Mouse (Mus musculus) retina, postnatal 7 days (tissue): ENCODE measurements around the gene Oscar.
"Not testable (repeated sequence)": the region's sequence is repeated elsewhere in the genome, so short reads cannot be mapped to it uniquely, and the experiment has no call there.

Source experiments
- DNase-seq: peaks from one replicate; pipeline ENCODE4 v3.0.0-alpha.2; 2012; ENCODE audit warnings: low read depth, low spot score

The Oscar gene

DNA sequence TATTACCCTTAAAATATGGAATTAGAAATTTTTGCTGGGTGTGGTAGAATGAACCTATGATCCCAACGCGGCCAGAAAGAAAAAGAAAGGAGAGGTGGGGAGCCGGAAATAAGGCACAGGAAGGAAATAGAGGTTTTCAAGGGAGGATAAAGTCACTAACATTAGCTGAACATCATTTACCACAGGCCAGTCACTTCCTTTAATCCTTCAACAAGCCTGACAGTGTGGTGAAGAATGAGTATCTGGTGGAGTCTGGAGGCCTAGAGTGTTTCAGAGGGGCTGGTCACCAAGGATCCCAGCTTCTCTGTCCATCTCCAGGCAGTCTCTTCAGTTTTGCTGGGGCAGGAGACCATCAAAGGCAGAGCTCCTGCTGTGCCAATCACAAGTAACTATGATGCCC lies 5.5 kb downstream of the Oscar start:
- DNase-seq, result no peak

DNA sequence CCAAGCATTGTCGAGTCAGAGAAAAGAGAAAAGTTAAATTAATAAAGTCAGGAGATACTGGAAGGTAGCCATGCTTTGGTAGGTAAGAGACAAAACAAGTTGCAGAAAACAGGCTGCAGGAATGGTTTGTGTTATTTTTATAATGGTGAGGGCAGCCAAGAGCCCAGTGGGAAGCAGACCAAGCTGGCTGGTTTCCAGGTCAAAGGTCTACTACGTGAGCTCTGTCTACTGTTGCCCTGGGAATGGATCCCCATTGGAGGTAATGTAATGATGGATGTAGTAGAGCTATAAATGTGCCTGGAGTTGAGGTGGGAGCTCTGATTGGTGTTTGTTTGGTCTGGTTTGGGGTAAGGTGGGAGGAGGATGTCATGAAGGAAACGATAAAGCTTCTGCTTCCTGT lies 6.9 kb downstream of the Oscar start:
- DNase-seq, result no peak

DNA sequence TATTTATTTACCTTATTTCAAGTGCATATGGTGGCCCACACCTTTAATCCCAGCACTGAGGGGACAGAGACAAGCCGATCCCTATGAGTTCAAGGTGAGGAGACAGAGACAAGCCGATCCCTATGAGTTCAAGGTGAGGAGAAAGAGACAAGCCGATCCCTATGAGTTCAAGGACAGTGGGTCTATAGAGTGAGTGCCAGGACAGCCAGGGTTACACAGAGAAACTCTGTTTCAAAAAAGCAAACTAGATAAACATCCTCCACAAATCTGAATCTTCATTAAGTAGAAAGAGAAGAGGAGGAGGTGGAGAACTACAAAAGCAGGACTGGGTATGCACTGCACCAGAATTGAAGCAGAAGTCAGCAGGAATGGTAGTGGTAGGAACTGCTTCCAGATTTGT lies 7.3 kb downstream of the Oscar start:
- no peak for DNase-seq

DNA sequence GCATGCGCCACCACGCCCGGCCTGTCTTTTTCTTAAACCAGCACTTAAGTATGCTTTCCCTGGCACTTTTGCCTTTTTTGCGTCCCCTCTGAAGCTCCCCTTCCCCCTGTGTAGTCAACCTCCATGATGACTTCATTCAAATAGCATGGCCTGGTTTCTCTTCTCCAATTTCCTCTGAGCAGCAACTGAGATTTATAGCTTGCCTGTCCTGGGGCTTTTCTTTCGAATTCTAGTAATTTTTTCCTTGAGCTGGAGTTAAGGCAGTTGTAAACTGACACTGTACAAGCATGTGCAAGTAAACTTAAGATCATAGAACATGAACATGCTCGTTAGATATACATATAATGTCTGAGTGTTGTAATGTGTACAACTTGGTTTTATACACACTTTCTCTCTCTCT lies 8.6 kb downstream of the Oscar start:
- no peak for DNase-seq

DNA sequence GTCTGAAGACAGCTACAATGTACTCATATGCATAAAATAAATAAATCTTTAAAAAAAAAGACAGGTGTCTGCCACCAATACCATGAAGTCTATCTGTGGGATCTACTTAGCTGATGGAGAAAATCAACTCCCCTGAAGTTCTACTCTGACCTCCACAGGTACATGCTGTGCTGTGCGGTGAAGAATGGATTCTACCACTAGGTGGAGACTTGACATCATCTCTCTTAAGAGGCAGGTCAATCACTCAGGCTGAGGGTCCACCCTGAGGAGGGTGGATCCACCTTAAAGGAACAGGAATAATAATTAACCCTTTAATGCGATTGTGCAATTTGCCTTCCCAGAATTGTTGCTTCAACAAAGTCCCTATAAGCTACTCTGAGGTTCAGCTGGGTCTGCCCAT lies 9.2 kb downstream of the Oscar start:
- peak; percentile 20 for DNase-seq

DNA sequence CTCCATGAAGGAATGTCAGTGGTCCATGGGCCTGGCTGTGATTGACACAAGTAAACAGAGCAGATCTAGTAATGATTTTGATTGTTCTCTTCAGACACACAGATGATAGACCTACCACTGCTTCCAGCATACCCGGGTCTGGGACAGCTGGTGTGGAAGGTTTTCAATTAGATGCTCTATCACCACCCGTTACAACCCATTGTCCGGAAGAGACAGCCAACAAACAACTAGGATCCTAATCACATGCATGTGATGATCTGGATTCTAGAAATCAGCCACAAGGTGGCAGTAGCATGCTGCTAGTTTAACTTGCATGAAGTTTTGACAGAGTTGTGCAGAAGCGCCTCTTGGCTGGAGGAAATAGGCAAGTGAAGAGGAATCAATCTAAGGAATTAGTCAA lies 14.8 kb downstream of the Oscar start:
- peak; percentile 70 for DNase-seq

DNA sequence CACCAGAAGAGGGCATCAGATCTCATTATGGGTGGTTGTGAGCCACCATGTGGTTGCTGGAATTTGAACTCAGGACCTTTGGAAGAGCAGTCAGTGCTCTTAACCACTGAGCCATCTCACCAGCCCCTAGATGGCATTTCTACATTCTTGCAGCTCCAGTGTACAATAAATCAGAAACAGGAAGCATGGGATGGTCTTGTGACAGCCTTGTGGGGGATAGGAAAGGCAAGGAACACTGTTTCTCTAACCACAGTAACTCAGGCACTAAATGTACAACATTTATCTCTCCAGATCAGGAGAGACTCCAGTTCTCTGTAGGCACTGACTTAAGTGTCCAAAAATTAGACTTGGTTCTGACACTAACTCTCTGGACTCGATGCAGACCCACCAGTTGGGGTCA lies 18.2 kb downstream of the Oscar start:
- DNase-seq, result not testable (repeated sequence)

DNA sequence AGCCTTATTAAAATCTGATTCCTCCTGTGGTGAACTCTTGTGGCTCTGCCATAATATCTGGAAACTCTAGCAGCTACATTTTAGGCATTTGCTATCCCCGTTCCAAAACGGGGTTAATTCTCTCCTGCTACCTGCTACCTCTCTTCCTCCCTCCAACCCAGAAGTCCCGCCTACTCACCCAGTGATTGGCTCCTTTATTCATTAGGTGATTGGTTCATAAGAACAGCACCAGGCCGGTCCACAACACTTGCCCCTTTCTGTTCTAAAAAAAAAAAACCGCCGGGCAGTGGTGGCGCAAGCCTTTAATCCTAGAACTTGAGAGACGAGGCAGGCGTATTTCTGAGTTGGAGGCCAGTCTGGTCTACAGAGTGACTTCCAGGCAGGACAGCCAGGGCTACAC lies 20.8 kb downstream of the Oscar start:
- no peak for DNase-seq

DNA sequence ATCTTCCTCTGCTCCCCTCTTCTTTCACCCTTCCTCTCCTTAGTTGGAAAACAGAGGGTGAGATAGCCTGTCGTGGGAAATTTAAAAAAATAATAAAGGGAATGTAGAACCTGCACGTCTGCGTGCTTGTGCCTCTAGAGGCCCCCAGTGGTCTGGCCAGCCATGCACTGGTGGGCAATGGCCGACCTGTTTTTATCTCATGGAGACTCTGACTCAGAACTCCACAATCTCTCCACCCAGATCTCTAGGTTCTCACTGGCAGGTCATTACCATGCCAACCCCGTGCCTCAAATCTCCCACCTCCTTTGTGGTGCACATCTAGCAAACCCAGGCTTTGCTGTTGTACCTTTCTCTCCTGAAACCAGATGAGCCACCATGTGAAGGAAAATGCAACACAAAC lies 21.3 kb downstream of the Oscar start:
- DNase-seq, result no peak

DNA sequence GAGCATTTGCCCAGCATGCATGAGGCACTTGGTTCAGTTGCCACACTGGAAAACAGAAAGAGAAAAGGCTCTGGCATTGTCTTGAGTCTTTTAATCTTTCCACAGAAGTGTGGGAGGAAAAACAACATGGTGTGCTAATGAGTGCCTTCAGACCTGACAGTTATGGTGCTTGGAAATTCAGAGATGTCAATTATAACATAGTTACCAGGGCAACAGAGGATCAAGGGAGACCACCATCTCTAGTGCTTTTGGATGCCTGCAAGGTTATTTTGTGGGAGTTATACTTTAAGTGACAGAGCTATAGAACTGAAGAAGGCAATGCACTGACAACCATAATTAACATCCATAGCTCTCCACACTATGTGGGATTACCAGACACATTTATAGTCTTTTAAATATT lies 22.1 kb downstream of the Oscar start:
- no peak for DNase-seq

DNA sequence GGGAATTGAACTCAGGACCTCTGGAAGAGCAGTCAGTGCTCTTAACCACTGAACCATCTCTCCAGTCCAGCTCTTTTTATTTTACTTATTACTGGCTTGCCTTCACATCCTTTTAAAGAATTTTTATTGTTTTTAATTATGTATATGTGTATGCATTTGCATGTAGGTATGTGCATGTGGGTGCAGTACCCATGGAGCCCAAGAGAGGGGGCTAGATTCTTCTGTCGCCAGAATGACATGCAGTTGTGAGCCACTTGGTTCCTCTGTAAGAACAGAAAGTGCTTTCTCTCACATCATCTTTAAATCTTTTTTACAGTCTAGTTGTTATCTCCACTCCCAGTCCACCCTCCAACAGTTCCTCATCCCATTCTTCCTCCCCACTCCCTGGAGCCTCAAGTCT lies 24.4 kb downstream of the Oscar start:
- DNase-seq, result no peak

DNA sequence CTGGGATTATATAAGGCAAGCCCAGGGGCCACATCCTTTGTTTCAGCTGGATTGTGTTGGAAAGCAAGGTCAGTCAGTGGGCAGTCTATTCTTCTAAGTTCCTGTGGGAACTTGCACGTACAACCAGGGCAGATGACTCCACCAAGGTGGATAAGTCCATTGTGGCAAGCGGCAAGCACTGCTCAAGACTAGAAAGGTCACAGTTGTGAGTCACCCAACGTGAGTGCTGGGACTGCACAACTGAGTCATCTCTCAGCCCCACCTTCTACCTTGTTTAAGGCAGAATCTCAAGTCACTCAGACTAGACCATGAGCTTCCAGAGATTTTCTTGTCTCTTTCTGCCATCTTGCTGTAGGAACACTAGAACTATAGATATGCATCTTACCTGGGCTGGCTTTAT lies 25.4 kb downstream of the Oscar start:
- no peak for DNase-seq

- DNase-seq, result no peak
These were observed 28.7 kb downstream of the Oscar start for GRCm38 (mm10) chr7:3587292-3587691.

GRCm38 (mm10) chr7:3586255-3586654 lies 29.7 kb downstream of the Oscar start:
- no peak for DNase-seq

GRCm38 (mm10) chr7:3585763-3586162 lies 30.2 kb downstream of the Oscar start:
- no peak for DNase-seq

- no peak for DNase-seq
These were observed 35.9 kb downstream of the Oscar start for GRCm38 (mm10) chr7:3580029-3580428.

DNA sequence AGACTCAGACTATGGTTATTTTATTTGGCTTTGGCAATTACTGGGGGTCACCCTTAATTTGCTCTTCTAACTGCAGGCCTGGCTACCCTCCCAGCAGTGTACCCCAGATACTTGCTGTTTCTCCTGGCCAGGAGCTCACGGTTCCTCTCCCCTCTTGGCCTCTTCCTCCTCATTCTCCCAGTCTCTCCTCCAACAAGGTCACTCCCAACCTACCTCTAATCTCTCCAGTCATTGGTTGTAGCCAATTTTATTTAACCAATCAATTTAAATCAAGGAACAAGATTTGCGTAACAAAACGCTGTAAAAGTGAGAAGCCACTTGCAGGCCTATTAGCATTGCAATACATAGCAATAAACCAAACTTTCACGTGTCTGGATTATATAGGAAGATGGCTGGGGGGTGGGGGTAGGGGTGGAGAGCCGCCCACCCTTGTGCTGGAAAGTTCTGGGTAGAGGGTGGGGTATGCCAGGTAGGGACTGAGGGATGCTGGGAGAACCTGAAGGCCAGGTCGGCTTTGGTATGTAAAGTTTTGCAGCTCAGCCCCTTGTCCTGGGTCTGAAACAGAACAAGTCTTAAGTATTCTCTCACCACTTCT lies 36.9 kb downstream of the Oscar start:
- no peak for DNase-seq

DNA sequence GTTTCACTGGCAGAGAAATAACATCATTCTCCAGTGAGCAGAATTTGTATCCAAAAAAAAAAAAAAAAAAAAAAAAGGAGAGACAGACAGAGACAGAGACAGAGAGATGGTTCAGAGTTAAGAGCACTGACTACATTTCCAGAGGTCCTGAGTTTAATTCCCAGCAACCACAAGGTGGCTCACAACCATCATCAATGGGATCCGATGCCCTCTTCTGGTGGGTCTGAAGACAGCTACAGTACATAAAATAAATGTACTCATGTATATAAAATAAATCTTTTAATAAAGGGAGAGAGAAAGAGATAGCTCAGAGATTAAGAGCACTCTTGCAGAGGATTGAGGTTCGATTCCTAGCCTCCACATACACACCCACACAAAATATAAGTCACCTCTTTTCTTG lies 37.8 kb downstream of the Oscar start:
- DNase-seq, result no peak

- DNase-seq, result no peak
These were observed 39.4 kb downstream of the Oscar start for GRCm38 (mm10) chr7:3576354-3577124.

- no peak for DNase-seq
These were observed 41.7 kb downstream of the Oscar start for GRCm38 (mm10) chr7:3574216-3574615.

GRCm38 (mm10) chr7:3571847-3572246 lies 44.1 kb downstream of the Oscar start:
- DNase-seq, result no peak

GRCm38 (mm10) chr7:3570580-3570979 lies 45.4 kb downstream of the Oscar start:
- DNase-seq, result not testable (repeated sequence)

GRCm38 (mm10) chr7:3569725-3570124 lies 46.2 kb downstream of the Oscar start:
- no peak for DNase-seq

GRCm38 (mm10) chr7:3567336-3567735 lies 48.6 kb downstream of the Oscar start:
- DNase-seq, result no peak
